Mouse (Mus musculus) gastrocnemius, postnatal 25 days (tissue): ENCODE data around the gene Tinf2. TPM values are rescaled to one million over a fixed set of nuclear protein-coding genes. Genes with fewer than 3 reads are reported as not detected.

Source experiments
- DNase-seq: peaks from one replicate; pipeline ENCODE4 v3.0.0; 2022
- total RNA-seq, 2 experiments: library from RNA; stranded (reverse); gene quantifications; 1 replicate in 1 of 2; 2 replicates in 1 of 2; pipeline ENCODE4 v1.2.3; 2021

Gene Tinf2
- total RNA-seq, 2 experiments from 2014 or later: 7.5 to 8.2 TPM

DNA sequence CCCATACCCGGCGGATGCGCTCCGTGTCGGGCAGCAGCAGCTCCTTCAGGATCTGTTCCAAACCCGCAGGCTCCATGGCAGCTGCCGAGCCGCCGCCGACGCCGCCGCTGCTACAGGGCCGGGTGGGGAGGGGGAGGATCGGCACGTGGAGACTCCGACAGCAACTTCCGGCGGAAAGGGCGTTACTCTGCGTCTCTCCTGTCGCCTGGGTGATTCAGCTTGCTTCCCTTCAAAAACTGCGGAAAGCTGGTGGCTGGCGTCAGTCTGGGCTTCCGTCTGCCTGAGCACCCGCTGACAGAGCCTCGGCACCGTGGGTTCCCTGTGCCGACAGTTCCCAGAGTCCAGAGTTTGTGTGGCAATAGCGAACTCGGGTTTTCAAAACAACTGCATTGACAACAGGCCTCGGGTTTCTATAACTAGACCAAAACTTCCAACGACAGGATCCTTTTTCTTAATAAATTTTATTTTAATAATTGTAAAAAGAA lies 46.1 kb downstream of the Tinf2 start, which contains the start of gene Ipo4:
Gene Ipo4, minus strand, starts transcription at position 435 of the 485 bp plus-strand sequence.
- DNase-seq: peak; percentile 87

- peak; percentile 37 for DNase-seq
These were observed 46.6 kb downstream of the Tinf2 start for GRCm38 (mm10) chr14:55634874-55635522.

GRCm38 (mm10) chr14:55629312-55629711 lies 52.3 kb downstream of the Tinf2 start:
- DNase-seq: no peak

DNA sequence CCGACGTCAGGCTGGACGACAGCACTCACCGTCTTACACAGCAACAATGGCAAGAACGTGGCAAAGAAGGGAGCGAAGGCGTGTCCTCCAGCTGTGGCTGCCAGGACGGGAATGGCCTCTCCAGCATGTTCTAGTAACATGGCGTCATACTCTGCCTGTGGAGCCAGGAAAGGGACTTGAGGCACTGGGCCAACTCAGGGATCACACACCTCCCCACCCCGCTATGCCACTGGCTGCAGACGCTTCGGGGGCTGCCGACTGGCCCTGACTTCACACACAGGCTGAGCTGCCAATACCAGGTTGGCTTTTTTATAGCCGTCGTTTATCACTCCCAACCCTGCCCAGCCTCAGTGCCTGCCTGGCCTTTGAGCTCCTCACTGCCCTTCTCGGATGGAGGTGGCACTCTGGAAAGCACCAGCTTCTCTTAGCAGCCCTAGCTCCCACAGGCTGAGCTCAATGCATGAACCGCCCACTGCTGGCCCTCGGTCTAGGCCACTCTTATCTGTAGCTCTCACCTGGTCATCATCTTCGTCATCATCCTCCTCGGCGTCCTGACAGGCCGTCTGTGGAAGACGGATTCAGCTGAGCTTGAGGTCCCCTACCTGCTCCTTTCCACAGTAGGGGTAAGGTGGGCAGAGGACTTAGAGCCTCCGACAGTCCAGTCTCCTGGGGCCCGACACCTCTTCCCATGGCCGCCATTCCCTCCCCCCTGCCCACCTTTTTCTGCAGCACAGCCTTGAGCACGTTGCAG lies 53.4 kb downstream of the Tinf2 start:
- no peak for DNase-seq

Other genes starting within 250 kb of the Tinf2 start
- 10 to 100 TPM; 42.1 to 47.7 TPM for gene Dhrs4, start 203.1 kb downstream of the Tinf2 start, total RNA-seq
- gene Carmil3, start 191.2 kb downstream of the Tinf2 start, total RNA-seq: under 1 TPM; 0.33 to 0.40 TPM
- not detected for gene Cpne6, start 171.4 kb downstream of the Tinf2 start, total RNA-seq
- not detected for gene Nrl, start 156.8 kb downstream of the Tinf2 start, total RNA-seq
- 1 to 10 TPM; 4.7 to 6.9 TPM for gene Pck2, start 141.6 kb downstream of the Tinf2 start, total RNA-seq
- 100 to 1,000 TPM in 1 of 2 experiments, 10 to 100 TPM in 1; 97.3 to 105 TPM for gene Dcaf11, start 121.8 kb downstream of the Tinf2 start, total RNA-seq
- not detected for gene A730061H03Rik, start 121.4 kb downstream of the Tinf2 start, total RNA-seq
- 100 to 1,000 TPM; 329 to 343 TPM for gene Fitm1, start 106.2 kb downstream of the Tinf2 start, total RNA-seq
- 10 to 100 TPM; 66.4 to 67.6 TPM for gene Psme1, start 103.7 kb downstream of the Tinf2 start, total RNA-seq
- gene Emc9, start 96.5 kb downstream of the Tinf2 start, total RNA-seq: 10 to 100 TPM; 33.4 to 34.1 TPM
- gene Psme2, start 90.7 kb downstream of the Tinf2 start, total RNA-seq: 10 to 100 TPM; 42.9 to 58.4 TPM
- gene Rnf31, start 90.1 kb downstream of the Tinf2 start, total RNA-seq: 10 to 100 TPM; 11.1 to 20.7 TPM
- gene Irf9, start 78.2 kb downstream of the Tinf2 start, total RNA-seq: 1 to 10 TPM; 4.1 to 5.4 TPM
- gene Rec8, start 63.8 kb downstream of the Tinf2 start, total RNA-seq: under 1 TPM in 1 of 2 experiments, not detected in 1; 0.54 TPM
- 10 to 100 TPM; 56.8 to 76.0 TPM for gene Ipo4, start 45.9 kb downstream of the Tinf2 start, total RNA-seq
- 1 to 10 TPM in 1 of 2 experiments, under 1 TPM in 1; 0.72 to 1.2 TPM for gene Gm49378, start 43.9 kb downstream of the Tinf2 start, total RNA-seq
- 10 to 100 TPM; 15.8 to 17.6 TPM for gene Tm9sf1, start 38.0 kb downstream of the Tinf2 start, total RNA-seq
- under 1 TPM in 1 of 2 experiments, not detected in 1; 0.24 TPM for gene Tssk4, start 31.6 kb downstream of the Tinf2 start, total RNA-seq
- gene Mdp1, start 21.3 kb downstream of the Tinf2 start, total RNA-seq: 10 to 100 TPM; 15.0 to 17.3 TPM
- gene Gmpr2, start 9.9 kb downstream of the Tinf2 start, total RNA-seq: 1 to 10 TPM; 2.4 to 3.3 TPM
- gene Nedd8, start 9.7 kb downstream of the Tinf2 start, total RNA-seq: 100 to 1,000 TPM; 180 to 191 TPM
- not detected for gene Tgm1, start 32.1 kb upstream of the Tinf2 start, total RNA-seq
- gene Rabggta, start 40.4 kb upstream of the Tinf2 start, total RNA-seq: 10 to 100 TPM; 10.3 TPM
- gene Dhrs1, start 63.9 kb upstream of the Tinf2 start, total RNA-seq: 10 to 100 TPM; 29.4 to 32.7 TPM
- 10 to 100 TPM; 11.3 to 12.0 TPM for gene Nop9, start 63.9 kb upstream of the Tinf2 start, total RNA-seq
- gene Cideb, start 76.6 kb upstream of the Tinf2 start, total RNA-seq: not detected
- under 1 TPM in 1 of 2 experiments, not detected in 1; 0.10 TPM for gene Ltb4r2, start 79.6 kb upstream of the Tinf2 start, total RNA-seq
- gene Ltb4r1, start 84.1 kb upstream of the Tinf2 start, total RNA-seq: not detected
- gene Adcy4, start 102.3 kb upstream of the Tinf2 start, total RNA-seq: 1 to 10 TPM; 6.4 to 6.5 TPM
- gene Ripk3, start 107.0 kb upstream of the Tinf2 start, total RNA-seq: 1 to 10 TPM; 1.3 to 1.7 TPM
- gene Nfatc4, start 141.3 kb upstream of the Tinf2 start, total RNA-seq: 1 to 10 TPM; 3.2 to 5.9 TPM
- 1 to 10 TPM; 2.6 to 4.1 TPM for gene Nynrin, start 172.2 kb upstream of the Tinf2 start, total RNA-seq
- not detected for gene Cbln3, start 202.6 kb upstream of the Tinf2 start, total RNA-seq
- gene Khnyn, start 203.1 kb upstream of the Tinf2 start, total RNA-seq: 1 to 10 TPM; 7.0 to 9.1 TPM
- 10 to 100 TPM; 95.7 to 98.1 TPM for gene Sdr39u1, start 218.5 kb upstream of the Tinf2 start, total RNA-seq